Mouse (Mus musculus) adrenal gland, adult 8-10 months (tissue): ENCODE data around the gene Pfkp. TPM values are rescaled to one million over a fixed set of nuclear protein-coding genes. Genes with fewer than 3 reads are reported as not detected.

Experiments
- DNase-seq: peaks from one replicate; pipeline ENCODE4 v3.0.0; 2022
- total RNA-seq, 4 experiments: library from RNA; stranded (reverse); gene quantifications; 2 replicates each; pipeline ENCODE4 v1.2.4; 2022

Pfkp gene
- total RNA-seq, 4 experiments from 2014 or later = 47.7 to 91.4 (median 68.9) TPM

DNA sequence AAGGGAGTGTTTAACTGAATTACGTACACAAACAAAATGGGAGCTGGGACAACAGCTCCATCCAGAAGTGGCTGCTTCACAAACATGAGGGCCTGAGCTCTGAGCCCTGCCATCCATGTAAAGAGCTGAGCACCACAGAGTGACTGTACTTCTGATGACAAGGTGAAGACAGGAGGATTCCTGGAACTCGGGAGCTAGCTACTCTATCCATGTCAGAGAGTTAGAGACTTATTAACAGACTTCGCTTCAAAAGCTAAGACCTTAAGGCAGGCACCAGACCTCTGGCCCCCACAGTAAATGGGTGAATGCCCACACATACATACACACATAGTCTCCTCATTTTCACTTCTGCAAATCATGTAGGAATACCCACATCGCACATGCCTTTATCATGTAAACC is 11.6 kb downstream of the Pfkp start:
- no peak for DNase-seq

DNA sequence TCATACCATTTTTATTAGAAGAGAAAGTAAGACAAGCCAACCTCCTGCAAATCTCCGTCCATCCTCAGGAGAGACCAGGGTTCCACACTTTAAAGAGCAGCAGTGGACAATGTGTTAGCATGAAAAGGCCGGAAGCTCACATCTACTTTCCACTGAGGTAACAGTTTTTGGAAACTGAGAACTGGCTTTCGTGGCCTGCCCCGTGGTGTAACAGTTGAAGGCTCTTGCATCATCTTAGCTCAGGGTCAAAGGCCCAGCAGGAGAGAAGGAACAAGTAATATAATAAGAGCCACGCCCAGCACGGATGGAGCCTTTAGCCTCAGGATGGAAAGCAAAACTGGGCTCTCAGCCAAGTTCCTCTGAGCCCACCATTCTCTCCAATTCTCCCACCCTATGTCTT is 12.1 kb downstream of the Pfkp start:
- DNase-seq = peak; percentile 42

DNA sequence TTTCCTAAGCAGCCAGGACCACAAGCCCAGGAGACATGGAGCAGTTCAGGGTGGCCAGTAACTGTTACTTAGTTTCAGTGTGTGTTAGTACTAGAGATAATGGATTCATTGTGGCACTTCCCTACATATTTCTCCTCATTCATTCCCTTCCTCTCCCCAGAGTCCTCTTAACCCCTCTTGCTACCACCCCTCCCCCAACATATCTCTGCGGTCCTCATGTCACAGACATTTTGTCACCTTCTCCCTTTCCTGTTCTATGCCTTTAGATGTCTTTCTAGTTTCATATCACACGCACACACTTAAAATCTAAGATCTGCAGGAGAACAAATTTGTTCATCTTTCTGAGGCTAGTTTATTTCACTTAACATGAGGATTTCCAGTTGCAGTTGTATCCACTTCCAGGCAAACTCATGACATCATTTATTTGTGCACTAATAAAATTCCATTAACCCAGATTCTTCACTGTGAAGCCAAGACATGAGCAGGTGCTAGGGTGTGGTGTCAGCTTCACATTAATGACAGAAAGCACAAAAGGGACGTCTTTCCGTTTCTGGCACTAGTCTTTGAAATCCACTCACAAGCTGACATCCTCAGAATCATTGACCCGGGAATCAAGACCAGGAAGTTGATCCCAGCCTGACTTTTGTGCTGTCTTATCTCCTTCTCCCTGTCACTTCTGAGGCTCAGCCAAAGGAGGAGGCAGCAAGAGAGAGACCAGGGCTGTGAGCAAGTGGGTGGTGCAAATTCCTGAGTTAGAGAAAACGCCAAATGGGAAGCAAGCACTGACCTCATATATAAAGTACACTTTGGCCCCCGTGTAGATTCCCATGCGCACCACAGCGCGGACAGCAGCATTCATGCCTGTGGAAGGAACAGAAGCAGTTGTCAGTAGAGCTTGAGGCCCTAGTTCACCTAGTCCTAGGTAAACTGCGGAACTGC is 13.2 kb downstream of the Pfkp start:
- no peak for DNase-seq

DNA sequence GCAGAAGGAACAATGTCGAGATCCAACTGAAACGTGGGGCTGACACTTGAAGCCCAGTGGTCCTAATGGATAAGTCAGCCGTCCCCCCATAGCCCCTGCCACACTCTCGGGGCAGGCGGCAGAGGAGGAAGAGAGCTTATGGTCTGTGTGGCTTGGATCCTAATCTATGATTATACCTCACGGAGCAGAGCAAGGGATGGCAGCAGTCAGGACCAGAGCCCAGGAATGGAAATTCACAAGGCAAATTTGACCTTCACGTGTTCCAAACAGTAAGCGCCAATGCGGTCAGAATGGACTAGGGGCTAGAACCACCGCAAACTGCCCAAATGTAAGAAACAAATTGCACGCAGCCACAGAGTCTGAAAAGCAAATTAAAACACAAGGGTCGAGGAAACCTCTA is 14.5 kb downstream of the Pfkp start:
- DNase-seq = peak; percentile 38

DNA sequence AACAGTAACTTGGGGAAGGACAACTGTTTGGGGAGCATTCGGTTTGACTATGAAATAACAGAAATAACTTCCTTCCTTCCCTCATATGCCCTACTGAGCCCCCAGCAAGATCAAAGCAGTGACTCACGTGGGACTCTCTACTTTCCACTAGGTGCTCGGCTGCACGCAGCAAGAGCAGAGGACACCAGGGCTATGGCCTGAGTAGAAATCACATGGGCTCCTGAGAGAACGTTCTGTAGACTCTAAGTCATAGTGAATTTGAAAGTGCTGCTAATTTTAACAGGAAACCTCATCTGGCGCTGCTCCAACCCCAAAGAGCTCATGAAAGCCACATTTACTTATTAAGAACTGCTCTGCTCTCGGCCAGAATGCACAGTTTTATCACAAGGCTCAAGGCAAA is 15.1 kb downstream of the Pfkp start:
- DNase-seq = peak; percentile 44

DNA sequence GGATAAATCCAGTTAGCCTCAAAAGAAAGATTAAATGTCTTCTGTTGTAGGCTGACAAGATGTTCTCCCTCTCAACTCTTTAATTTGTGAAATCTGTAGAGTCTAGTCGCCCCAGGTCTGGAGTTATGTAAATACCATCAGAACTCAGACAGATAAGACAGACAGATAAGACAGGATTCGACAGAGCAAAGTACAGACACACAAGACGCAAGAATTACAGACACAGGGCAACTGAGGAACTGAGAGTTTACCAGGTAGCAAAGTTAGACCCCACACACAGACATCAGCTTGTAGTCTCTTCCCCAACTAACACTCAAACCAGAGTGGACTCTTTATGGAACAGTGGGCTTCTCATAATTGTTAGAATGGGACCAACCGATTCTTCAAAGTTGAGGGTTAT is 15.6 kb downstream of the Pfkp start:
- DNase-seq = no peak

DNA sequence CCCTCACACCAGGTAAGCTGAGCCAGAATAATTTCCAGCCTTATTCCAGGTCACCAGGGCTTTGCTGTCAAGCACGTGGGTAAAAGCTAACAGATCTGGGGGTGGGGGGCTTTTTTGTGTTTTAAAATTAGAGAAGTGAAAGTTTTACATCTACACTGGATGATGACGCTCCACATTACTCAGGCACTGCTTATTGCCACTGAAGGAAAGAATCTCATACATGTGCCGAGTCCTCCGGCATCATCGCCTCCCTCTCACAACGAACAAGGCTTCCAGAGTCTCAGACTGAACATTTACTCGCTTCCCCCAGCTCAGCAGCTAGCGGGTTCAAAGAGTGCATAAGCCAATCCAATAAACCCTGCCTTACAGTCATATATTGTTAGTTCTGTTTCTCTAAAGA is 16.1 kb downstream of the Pfkp start:
- DNase-seq = no peak

DNA sequence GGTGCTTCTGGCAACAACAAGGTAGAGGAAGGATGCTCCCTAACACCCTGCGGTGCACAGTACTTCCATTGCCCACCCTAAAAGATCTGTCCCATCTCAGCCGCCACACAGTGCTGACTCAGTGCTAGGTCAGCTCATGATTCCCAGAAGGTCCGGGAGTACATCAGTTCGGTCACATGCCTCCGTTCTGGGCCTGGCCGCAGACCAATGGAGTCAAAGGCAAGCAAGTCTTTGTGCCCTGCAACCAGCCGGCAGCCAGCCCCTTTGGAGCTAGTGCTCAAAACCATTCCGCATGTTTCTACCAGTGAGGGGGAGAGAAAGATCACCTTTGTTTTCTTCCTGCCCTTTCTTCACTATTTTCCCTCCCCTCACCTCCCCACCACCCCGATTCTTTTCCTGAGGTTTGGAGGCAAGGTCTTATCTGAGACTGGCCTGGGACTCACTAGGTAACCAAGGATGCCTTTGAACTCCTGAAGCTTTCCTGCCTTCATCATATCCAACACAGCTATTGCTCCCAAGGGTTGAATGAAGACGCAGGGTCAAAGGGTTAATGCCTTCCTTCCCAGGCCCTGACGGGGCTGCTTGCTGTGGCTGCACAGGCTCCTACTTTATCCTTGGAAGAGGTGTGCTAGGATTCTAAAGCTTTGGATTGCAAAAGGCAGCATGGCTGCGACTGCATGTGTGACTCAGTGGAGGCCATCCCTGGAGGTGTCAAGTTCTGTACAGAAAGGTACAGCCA is 16.6 kb downstream of the Pfkp start:
- no peak for DNase-seq

DNA sequence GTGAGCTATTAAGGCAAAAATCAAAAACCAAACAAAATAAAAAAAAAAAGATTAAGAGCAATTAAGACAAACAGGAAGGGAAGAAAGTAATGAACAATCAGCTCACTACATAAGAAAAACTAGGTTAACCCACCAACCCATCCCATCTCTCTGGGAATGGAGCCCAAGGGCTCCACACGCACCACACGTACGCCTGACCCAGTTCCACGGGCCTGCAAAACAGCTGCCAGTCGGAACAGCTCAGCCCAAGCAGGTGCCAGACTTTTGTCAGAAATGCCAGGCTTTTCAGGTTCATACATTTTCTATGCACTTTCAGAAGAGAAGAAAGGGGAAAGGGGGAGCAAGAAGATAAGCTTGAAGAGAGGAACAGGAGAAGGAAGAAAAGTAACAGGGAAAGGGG is 17.9 kb downstream of the Pfkp start:
- no peak for DNase-seq

DNA sequence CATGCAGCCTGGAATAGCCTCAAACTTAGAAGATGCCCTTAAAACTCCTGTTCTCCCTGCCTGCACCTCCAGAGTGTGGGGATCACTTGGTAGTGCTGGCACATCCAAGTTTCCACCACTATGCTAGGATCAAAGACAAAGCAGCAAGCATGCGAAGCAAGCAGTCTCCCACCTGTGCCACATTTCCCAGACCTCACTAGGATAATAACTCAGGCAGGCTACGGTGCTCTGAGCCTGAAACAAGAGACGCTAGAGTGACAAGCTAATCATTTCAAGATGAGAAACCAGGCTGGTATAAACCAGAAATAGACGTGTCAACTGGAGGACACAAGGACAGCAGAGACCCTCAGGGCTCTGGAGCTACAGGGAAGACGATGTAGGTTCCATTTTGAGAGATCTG is 18.6 kb downstream of the Pfkp start:
- DNase-seq = no peak

DNA sequence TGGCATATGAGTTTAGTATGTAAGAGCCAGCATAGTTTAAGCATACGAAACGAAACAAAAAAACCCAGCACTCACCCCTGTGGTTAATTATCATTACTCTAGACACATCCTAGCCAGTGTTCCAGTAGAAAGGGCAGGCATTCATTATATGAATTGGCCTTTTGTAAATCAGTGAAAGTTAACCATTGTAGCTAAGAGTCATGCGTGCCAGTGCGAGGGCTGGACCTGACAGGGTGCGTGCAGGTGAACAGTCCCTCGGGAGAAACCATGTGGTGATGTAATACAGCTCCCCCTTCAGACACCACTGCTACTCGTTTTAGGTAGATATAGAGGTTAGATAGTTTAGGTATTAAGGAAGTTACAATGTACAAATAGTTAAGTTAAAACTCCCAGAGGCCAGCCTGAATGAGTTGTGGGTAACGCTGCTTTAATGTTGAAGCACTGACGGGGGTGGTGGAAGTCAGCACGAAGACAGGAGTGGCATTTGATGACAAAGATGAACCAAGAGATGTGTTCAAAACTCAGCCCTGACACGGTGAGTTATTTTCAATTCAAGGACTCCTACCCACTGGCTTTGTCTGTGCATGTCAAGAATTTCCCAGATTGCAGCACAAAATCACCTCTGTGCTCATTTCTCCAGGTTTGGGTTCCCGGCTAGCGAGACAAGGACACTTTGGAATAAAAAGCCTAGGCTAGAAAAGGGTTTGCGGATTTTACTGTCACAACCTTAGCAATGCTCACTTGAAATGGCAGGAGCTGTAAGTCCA is 19.4 kb downstream of the Pfkp start:
- DNase-seq = no peak

DNA sequence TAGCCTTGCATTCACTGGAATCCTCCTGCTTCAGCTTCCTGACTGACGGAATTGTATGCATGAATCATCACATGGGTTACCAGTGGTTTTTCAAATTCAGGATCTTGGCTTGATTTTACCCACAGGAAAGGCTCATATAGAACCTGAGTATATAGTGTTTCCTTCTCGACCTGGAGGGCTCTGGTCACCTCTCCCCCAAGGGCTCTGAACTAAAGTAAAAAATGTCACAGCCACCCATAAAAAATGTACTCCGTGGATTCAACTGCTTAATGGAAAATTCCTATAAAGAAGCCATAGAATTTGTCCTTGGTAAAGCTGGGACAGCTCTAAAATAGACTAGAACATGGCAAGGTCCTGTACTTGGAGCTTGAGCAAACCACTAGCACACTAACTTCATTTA is 20.3 kb downstream of the Pfkp start:
- DNase-seq = no peak

DNA sequence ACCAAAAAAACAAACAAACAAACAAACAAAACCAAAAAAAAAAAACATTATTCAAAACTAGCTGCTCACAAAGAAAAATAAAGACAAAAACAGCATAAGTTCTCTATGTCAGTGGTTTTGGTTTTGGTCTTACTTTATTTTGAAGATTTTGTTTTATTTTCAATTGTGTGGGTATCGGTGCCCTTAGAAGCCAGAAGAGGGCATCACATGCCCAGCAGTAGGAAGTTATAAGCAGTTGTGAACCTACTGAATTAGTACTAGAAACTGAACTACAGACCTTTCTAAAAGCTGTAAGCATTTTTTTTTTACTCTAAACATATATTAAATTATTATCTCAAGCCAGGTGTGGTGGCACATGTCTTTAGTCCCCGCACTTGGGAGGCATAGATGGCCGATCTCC is 21.2 kb downstream of the Pfkp start:
- DNase-seq = no peak

DNA sequence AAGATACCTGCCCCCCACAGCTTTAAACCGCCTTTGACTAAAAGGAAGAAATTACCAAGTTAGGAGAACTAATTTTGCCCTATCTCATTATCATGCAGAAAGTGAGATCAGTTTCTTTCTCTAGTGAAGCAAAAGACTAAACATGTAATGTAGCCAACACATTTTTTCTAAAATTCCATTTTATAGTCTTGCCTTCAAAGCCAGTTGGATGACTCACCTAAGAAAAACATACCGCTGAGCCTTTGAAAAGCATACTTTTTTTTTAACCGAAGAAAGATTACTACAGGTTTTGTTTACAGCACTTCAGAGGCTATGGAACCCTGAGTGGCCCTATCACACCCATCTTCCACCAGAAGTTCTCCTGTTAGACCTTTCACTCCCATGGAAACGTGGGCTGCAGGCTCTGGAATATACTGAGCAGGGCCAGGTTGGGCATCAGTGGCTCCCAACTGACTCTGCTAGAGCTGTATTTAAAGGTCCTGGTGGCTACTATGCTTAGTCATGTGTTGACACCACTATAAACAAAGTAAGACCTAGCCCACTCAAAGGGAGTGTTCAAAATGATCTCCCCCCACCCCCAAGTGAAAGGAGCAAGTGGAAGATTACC is 22.0 kb downstream of the Pfkp start:
- no peak for DNase-seq

DNA sequence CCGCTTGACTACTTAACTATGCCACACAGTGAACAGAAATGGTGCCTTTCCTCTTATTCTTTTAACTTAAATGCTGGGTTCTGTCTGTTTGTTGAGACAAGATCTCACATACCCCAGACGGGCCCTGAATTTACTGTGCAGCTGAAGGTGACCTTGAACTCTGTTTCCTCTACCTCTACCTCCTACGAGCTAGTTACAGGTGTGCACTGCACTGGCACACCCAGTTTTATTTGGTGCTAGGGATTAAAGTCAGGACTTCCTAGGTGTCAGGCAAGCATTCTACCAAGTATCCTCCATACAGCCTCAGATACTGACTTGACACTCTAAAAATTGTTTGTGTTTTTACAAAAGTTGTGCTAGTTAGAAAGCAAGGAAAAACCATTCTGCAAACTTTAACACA is 22.6 kb downstream of the Pfkp start:
- no peak for DNase-seq

DNA sequence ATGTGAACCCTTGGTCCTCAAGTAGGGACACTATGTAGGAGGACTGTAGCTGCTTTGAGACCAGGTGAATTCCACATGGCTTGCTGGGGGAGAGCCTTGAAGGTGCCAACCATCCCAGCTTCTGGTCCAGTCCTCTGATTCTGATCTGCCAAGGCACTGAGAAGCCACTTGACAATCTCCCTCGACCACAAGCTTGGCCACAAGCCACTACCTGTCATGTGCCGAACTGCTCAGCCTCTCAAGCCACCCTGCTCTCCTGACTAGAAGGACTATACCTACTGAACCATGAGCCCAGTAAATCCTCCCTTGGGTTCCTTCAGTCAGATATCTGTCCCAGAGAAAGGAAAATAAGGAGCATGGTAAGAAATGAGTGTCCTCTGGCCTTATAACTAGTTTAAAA is 24.0 kb downstream of the Pfkp start:
- no peak for DNase-seq

DNA sequence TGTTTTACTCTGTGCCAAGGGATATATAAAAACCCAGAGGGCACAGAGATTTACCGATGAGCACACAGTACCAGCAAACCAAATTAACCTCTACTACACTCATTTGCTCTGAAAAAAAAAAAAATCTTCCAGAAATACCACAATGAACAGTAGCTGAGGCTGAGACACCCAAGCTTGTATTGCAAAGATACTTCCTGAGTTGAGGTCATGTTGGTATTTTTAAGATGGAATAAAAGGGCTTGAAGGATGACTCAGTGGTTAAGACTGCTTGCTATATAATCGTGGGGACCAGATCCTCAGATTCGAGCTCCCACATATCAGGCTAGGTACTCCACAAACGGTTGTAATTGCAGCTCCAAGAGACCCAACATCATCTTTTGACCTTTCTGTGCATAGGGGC is 24.5 kb downstream of the Pfkp start:
- no peak for DNase-seq

DNA sequence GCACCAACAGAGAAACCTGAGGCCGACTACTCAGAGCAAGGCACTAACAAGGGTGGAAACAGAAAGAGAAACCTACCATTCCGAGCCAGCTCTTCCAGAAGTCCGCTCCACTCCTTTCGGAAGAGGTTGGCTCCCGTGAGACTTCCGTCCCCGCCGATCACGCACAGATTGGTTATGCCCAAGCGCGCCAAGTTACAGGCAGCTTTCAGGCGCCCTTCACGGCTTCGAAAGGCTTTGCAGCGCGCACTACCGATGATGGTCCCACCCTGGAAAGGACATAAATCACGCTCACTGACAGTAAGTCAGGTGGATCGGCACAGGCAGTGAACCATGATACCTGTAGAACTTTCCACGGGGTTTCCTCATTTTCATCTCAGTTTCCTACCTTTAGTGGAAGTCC is 26.7 kb downstream of the Pfkp start:
- DNase-seq = no peak

DNA sequence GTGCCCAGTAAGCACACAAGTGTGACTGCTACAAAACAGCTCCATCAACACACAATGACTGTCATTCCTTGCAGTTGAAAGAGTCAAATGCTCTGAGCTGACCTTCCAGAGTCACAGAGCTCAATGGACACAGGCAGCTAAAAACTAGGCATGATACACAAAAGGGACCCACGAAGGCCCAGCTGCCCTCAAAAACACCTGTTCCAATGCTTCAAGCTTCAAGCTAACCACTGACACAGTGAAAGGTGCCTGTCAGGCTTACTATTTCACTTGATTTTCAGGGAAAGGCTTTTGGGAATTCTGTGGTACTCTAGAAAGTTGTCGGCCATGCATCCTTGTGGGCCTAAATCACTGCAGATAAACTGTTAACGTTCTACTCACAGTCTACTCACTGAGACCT is 28.3 kb downstream of the Pfkp start:
- DNase-seq = no peak

DNA sequence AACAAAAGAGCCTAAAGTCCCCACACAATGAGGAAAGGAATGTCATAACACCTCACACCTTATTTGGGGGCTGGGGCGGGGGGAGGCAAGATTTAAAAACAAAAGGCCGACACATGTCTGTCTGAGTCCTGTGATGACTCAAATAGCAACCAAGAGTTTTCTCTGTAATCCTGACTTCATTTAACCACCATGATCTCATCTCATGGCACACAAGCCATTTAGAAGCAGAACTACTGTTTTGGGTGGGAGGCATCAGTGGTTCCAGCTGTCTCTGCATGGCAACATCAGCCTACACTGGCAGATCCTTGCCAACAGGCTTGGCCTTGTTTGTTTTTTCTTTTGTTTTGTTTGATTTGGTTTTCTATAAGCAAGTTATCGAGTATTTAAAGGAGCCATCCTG is 29.9 kb downstream of the Pfkp start:
- DNase-seq = no peak

DNA sequence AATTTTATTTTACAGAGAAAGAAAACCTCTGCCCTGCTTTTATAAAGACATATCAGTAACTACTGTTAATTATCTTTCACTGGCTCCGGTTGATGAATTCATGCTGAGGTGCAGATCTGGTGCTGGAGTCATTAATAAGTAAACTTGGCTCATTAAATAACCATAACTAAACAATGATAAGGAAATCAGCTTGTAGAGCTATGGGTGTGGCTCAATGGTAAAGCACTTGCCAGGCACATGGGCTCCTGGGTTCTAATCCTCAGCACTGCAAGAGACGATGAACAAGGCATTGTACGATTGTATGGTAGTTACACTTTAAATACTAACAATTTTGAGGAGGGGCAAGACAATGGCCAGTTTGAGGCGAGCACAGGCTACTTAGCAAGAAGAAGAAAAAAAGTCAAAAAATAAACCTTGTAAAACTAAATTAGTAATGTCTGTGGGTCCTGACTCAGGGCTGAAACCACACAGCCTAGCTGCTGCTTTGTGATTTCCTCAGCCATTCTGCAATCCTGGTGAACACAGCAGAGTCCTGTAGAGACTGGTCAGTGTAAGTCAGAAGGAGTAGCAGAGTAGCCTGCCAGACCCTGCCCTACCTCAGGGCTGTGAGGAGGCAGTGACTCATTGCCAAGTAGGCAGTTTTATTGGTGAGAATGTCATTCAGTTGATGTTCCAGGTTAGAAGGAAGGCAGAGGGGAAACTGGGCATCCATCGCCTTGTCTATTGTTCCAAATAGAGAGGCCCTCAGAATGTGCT is 34.7 kb downstream of the Pfkp start:
- no peak for DNase-seq

DNA sequence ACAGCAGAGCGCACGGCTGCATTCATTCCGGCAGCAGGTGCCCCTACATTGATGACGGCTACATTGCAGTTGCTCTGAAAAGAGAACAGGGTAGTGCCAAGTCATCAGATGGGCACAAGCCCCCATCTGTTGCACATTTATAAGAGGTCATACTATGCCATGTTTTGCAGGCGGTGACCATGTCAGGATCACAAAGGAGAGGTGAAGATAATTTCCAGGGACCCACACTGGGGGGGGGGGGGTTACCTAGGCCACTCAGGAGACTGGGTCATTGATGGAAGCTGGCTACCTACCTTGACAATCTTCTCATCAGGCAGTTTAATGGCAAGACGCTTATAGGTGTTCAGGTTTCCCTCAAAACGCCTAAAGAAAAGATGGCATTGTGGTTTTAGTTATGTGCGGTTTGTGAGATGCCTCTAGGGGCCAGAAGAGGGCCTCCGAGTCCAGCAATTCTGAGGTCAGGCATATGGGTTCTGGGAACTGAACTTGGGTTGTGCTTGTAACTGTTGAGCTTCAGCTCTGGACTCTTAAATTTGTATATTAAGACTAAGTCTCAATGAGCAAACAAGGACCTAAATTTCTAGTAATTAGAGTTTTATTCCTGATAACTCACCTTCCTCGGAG is 45.7 kb downstream of the Pfkp start:
- DNase-seq = no peak
